Mouse (Mus musculus) large intestine, adult 2 months (tissue): ENCODE data around the gene Mcpt8. TPM values are rescaled to one million over a fixed set of nuclear protein-coding genes. Genes with fewer than 3 reads are reported as not detected.
"Not testable (repeated sequence)": the region's sequence is repeated elsewhere in the genome, so short reads cannot be mapped to it uniquely, and the experiment has no call there.

Experiments used
- DNase-seq: peaks from one replicate; pipeline ENCODE4 v3.0.0-alpha.2; 2012; ENCODE audit warnings: low read depth, low spot score
- WGBS: fragments of 180-500 bp; shearing (Covaris S2); methylation state at CpG from one replicate; pipeline ENCODE4 v1.1.7; 2018; 5-methylcytosine and 5-hydroxymethylcytosine counted together
- polyA plus RNA-seq: library from polyadenylated mRNA; depleted of rRNA; stranded (reverse); fragments of >200 nt; gene quantifications from 2 replicates; pipeline ENCODE4 v1.2.3, GENCODE M21; 2012; rRNA removed

Mcpt8 gene
- not detected in 2 replicates for polyA plus RNA-seq

GRCm38 (mm10) chr14:56085167-56085566 lies at the start of gene Mcpt8:
TSS of gene Mcpt8 (minus strand) at chr14:56085273.
- no peak for DNase-seq

GRCm38 (mm10) chr14:56133675-56134074 lies 48.6 kb upstream of the Mcpt8 start:
- 68% methylated on average over 1 of the region's 1 CpGs for WGBS

More at GRCm38 (mm10) chr14:56085167-56085566, at the start of gene Mcpt8:
- WGBS = 76% methylated on average over 2 of the region's 2 CpGs

GRCm38 (mm10) chr14:56132508-56132907 lies 47.4 kb upstream of the Mcpt8 start, which contains the start of gene Gzmd:
TSS of gene Gzmd (minus strand) at chr14:56132608.
- DNase-seq = not testable (repeated sequence)
- WGBS = 64% methylated on average over 2 of the region's 2 CpGs

More at GRCm38 (mm10) chr14:56133675-56134074, 48.6 kb upstream of the Mcpt8 start:
- DNase-seq = not testable (repeated sequence)

- WGBS = 47% methylated on average over 3 of the region's 3 CpGs
- no peak for DNase-seq
Measured at GRCm38 (mm10) chr14:56128341-56128740, 43.3 kb upstream of the Mcpt8 start.

GRCm38 (mm10) chr14:56123516-56123915 lies 38.4 kb upstream of the Mcpt8 start:
- no peak for DNase-seq
- 88% methylated on average over 3 of the region's 3 CpGs for WGBS

- no peak for DNase-seq
Measured at GRCm38 (mm10) chr14:56120525-56120924, 35.5 kb upstream of the Mcpt8 start, which contains the start of gene Gzme. TSS of gene Gzme (minus strand) at chr14:56120625.

GRCm38 (mm10) chr14:56115531-56116310 lies 30.6 kb upstream of the Mcpt8 start:
- WGBS = 89% methylated on average over 33 of the region's 33 CpGs
- not testable (repeated sequence) for DNase-seq

GRCm38 (mm10) chr14:56105447-56106180 lies 20.5 kb upstream of the Mcpt8 start:
- WGBS = 77% methylated on average over 13 of the region's 13 CpGs
- DNase-seq = no peak

GRCm38 (mm10) chr14:56105016-56105415 lies 19.9 kb upstream of the Mcpt8 start:
- 65% methylated on average over 5 of the region's 5 CpGs for WGBS
- DNase-seq = no peak

- 61% methylated on average over 3 of the region's 3 CpGs for WGBS
- no peak for DNase-seq
Measured at GRCm38 (mm10) chr14:56103452-56103851, 18.4 kb upstream of the Mcpt8 start.

GRCm38 (mm10) chr14:56102386-56102785 lies 17.3 kb upstream of the Mcpt8 start, which contains the start of gene Ctsg:
TSS of gene Ctsg (minus strand) at chr14:56102574.
- no peak for DNase-seq
- WGBS = 47% methylated on average over 10 of the region's 10 CpGs

GRCm38 (mm10) chr14:56098940-56099339 lies 13.9 kb upstream of the Mcpt8 start:
- no peak for DNase-seq
- WGBS = 78% methylated on average over 4 of the region's 4 CpGs

GRCm38 (mm10) chr14:56097597-56097996 lies 12.5 kb upstream of the Mcpt8 start:
- DNase-seq = no peak
- 74% methylated on average over 1 of the region's 1 CpGs for WGBS

- WGBS = 68% methylated on average over 2 of the region's 2 CpGs
- no peak for DNase-seq
Measured at GRCm38 (mm10) chr14:56093353-56093752, 8.3 kb upstream of the Mcpt8 start.

- no peak for DNase-seq
- 69% methylated on average over 3 of the region's 3 CpGs for WGBS
Measured at GRCm38 (mm10) chr14:56086711-56087110, 1.6 kb upstream of the Mcpt8 start.

- WGBS = 86% methylated on average over 4 of the region's 4 CpGs
Measured at GRCm38 (mm10) chr14:56082016-56082415, 3.1 kb downstream of the Mcpt8 start.

GRCm38 (mm10) chr14:56062213-56062612 lies 22.9 kb downstream of the Mcpt8 start, which contains the start of gene Mcpt4:
TSS of gene Mcpt4 (minus strand) at chr14:56062313.
- WGBS = 51% methylated on average over 3 of the region's 3 CpGs
- DNase-seq = not testable (repeated sequence)

More at GRCm38 (mm10) chr14:56082016-56082415, 3.1 kb downstream of the Mcpt8 start:
- no peak for DNase-seq

GRCm38 (mm10) chr14:56057722-56058121 lies 27.4 kb downstream of the Mcpt8 start:
- WGBS = 63% methylated on average over 4 of the region's 4 CpGs
- no peak for DNase-seq

- DNase-seq = no peak
- 57% methylated on average over 3 of the region's 3 CpGs for WGBS
Measured at GRCm38 (mm10) chr14:56055408-56055807, 29.7 kb downstream of the Mcpt8 start.

- DNase-seq = not testable (repeated sequence)
- 71% methylated on average over 1 of the region's 1 CpGs for WGBS
Measured at GRCm38 (mm10) chr14:56041792-56042191, 43.3 kb downstream of the Mcpt8 start, which contains the start of gene Mcpt2. TSS of gene Mcpt2 (plus strand) at chr14:56042041.
